Mouse (Mus musculus) left cerebral cortex, adult 9 months (tissue): Measurements from ENCODE around the gene Zmiz1.
A peak's percentile ranks its signal among the peaks of the same experiment; 100 is the strongest.

Experiments used
- DNase-seq, 2 experiments: peaks; one replicate each; pipeline ENCODE4 v3.0.0; 2022; ENCODE audit warnings: low spot score in 2 of 2

The Zmiz1 gene

DNA sequence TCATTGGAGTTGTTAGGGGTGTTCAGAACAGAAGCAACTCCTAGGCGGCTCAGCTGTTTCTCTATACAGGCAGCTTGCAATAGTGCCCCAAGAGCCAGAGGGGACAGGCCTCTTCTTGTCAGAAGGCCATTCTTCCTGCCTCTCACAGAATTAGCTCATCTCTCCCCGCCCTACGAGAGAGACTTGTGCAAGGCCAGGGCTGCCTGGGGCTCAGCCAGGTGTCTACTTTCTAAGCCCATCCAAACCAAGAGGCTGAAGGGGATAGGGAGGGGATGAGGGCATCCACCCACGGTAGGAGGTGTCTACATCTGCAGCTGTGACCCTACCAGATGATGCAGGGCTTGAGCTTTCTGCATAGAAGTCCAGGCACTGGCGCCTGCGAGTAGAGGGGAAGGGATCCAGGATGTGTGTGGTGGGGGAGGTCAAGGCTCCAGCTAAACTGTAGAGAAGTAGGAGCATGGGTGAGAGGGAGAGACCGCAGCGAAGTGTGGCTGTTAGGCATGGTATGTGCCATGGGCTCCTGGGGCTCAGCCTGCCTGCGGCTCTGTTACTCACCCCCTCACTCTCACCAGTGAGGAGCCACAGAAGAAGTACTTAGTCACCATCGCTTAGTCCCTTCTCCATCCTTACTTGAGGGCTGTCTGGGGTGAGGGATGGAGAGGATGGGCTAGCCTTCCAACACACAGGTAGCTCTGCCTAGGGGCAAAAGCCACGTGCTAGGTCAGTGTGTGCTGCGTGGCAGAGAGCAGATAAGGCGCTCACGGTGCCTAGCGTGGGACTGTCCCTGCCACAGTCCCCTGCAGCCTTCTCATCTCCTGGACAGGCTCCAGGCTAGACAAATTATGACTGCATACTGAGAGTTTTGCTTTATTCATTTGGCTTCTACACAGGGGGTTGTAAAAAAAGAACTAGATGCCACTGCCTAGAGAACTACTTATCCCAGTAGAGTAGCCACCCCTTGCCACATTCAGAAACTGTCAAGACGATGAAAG, 130.3 kb downstream of the Zmiz1 start:
- no peak for DNase-seq

- DNase-seq: no peak
Observed at GRCm38 (mm10) chr14:25591000-25591399, 132.0 kb downstream of the Zmiz1 start.

DNA sequence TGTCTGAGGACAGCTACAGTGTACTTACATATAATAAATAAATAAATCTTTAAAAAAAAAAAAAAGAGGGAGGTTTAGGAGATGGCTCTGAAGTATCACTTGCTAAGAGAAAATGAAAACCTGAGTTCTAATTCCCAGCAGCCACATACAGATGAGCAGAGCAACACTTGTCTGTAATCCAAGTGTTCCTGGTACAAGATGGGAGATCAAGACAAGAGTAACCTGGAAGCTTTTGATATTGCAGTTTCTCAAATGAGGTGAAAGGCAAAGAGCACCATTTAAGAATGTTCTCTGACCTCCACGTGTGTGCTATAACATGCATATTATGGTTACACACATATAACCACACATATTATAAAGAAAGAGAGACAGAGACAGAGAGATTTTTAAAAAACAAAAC, 132.4 kb downstream of the Zmiz1 start:
- no peak for DNase-seq

DNA sequence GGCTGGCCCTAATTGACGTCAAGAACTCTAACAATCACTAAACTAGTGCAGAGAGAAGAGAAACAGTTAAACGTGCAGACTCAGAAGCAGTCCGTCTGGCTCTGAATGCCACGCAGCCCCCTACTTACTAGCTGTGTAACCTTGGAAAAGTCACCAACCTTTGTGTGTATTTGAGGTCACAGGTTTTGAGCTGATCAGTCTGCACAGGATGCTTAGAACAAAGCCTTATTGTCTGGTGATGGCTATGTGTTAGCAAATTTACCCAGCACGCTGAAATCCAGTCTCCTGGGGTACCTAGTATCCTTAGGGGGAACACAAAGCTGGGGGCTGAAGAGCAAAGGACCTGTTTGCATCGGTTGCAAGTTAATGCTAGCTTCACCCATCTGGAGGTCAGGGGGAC, 133.5 kb downstream of the Zmiz1 start:
- DNase-seq: no peak

DNA sequence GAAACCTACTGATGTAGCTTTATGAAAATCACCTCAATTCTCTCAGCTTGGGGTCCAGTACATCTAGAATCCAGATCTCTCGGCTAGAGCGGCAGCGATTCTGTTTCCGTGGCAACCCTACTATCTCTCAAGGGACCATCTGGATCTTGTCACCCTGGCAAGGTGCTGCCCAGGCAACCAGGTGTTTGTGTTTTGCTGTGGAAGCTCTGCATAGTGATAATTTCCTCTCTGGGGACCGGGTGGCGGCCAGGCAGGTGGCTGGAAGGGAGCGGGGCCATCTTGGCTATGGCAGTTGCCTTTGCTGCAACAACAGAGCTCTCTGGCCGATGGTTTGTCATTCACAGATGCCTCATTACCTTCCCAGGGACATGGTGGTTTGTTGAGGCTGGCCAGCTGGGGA, 134.9 kb downstream of the Zmiz1 start:
- DNase-seq: no peak

- DNase-seq: no peak
Observed at GRCm38 (mm10) chr14:25594611-25595010, 135.6 kb downstream of the Zmiz1 start.

- DNase-seq: no peak
Observed at GRCm38 (mm10) chr14:25598960-25599359, 140.0 kb downstream of the Zmiz1 start.

- DNase-seq: no peak
Observed at GRCm38 (mm10) chr14:25599934-25600333, 140.9 kb downstream of the Zmiz1 start.

DNA sequence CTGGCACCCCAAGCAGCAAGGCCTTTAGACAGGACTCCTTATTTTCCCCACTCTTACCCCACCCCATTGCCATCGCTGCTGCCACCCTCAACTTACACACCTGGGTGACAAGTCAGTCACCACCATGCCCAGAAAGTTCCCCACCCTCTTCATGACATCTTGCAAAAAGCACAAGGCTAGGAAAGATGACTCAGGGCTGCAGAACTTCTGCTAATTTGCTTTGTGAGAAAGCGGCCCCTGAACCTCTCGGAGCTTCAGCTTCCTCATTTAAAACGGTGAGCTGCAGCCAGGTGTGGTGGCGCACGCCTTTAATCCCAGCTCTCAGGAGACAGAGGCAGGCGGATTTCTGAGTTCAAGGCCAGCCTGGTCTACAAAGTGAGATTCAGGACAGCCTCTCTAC, 141.4 kb downstream of the Zmiz1 start:
- no peak for DNase-seq

DNA sequence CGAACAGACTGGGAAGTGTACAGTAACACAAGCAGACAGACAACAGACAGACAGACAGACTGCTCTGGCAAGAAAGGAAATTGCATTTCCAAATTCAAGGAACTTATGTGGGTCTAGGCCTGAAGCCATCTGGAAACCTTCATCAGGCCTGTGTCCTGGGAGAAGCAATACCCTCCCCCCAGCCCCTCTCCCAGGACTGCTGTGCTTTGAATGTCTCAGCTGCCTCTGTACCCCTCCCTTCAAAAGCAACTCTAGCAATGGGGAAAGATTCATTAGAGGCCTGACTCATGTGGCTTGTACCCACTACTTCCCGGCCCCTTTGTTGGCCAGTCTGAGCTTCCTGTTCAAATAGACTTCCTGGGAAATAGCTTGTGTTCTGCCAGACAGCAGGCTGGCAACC, 142.0 kb downstream of the Zmiz1 start:
- no peak for DNase-seq

- DNase-seq: no peak
Observed at GRCm38 (mm10) chr14:25602018-25602417, 143.0 kb downstream of the Zmiz1 start.

DNA sequence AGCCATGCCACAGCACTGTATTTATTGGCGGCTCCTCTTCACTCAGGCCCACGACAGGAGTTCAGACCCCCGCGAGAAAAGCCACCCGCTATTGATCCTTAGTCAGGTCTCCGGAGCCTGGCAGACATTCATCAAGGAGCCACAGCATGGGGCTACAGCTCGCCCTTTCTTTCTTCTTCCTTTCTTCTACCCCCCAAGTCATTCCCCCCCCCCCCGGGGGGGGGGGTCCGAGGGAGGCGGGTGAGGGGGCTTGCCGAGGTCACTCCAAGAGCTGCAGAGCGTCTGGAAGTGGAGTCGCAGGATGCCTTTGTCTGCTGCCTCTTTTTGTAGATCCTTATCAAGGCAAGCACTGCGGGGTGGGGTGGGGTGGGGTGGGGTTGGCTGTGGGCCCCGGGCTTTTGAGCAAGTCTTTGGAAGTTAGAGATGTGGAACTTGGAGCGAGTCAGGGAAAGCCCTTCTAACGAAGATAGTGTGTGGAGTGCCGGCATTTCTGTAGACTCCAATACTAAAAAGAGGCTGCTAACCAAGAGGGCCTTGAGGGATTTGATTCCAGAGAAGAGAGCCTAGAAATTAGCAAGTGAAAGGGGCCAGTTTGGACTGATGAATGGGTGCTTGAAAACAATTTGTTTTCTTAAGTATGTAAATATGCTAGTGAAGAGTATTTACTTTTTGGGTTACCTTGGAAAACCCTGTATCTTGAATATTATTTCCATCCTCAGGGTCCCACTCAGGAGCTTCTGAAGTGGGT, 145.6 kb downstream of the Zmiz1 start:
- DNase-seq: no peak

DNA sequence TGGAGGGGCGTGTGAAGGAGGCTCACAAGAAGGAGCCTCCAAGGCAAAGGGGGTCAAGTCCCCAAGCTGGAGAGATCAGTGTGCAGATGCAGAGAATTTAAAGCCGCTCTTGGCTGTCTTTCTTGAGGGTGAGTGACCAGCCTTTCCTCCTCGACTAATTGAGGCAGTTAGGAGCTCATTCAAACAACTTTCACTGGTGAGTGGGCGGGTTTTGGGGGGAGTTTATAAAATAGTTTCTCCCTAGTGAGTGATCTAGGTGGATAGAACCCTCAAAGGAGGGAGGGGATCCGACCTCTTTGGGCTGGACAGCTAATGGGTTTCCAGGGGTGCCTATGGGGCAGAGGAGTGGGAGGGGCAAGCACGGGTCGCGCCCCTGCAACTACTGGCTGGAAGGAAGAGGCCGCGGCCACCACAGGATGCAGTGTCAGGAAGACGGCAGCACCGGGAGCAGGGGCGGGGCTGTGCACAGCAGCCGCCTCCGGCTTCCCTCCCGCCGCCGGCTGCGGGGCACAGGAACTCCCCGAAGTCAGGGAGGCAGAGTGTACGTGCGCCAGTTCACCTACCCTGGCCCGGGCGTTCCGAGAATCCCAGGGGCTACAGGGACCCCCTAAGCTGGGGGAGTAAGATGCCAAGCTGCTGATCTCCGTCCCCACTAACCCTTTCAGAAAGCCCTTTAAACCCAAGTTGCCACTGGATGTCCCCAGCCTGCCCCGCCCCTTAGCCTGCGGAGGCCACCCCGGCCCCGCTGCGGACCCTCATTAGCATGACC, 147.6 kb downstream of the Zmiz1 start:
- DNase-seq: no peak

DNA sequence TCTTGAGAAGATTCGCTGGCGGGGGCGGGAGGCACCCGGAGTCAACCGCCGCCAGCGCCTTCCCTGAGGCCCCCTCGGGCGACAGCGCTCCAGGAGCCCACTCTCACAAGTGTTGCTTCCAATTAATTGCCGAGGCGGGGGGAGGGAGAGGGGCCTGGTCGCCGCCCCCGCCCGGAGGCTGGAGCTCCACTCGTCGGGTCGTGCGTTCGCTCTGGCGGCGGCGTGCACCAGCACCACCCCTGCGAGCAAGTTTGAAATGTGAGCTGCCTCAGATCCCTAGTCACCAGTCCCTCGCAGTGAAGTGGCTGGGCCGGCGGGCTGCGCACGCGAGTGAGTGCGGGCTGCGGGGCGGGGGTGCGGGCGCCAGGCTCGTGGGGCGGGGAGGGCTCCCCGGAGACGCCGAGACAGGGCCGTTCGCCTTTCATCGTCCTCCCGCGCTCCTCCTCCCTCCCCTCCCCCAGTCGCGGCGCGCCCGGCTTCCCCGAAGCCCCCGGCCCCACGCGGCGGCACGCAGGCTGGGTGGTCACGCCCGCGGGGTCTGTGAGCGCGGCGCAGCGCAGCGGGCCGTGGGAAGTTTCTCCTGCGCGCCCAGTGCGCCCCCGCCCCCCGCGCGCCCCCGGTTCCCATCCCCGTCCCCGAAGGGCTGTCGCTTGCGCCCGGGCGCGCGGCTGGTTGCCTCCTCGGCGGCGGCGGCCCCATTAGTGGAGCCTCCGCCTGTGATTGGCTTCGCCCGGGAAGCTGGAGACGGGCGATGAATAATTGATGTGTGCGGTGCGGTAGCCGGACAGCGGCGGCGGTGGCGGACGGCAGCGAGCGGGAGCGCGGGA, 148.4 kb downstream of the Zmiz1 start:
- no peak for DNase-seq

DNA sequence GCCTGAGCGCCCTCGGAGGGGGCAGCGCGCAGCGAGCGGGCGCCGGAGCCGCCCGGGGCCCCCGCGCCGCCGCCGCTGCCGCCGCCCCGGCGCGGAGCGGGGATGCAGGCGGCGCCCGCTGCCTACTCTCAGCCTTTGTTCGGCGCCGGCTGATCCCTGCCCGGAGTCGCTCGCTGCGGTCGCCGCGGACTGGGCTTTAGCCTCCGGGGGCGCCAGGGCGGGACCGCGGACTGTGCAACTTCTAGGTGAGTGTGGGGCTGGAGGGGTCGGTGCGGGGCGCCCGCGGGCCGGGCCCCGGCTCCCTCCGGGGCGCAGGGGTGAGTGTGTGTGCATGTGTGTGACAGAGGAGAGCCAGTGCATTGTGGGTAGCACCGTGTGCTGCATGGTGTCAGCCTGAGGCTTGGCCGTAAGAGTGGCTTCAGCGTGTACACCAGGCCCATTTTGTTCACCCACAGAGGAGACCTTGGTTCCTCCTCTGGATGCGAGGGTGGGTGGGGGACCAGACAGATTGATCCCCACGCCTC, 149.0 kb downstream of the Zmiz1 start:
- DNase-seq: peak in 1 of 2 experiments; percentile 75

- no peak for DNase-seq
Observed at GRCm38 (mm10) chr14:25608618-25609017, 149.6 kb downstream of the Zmiz1 start.

GRCm38 (mm10) chr14:25609355-25609754, 150.4 kb downstream of the Zmiz1 start:
- no peak for DNase-seq

DNA sequence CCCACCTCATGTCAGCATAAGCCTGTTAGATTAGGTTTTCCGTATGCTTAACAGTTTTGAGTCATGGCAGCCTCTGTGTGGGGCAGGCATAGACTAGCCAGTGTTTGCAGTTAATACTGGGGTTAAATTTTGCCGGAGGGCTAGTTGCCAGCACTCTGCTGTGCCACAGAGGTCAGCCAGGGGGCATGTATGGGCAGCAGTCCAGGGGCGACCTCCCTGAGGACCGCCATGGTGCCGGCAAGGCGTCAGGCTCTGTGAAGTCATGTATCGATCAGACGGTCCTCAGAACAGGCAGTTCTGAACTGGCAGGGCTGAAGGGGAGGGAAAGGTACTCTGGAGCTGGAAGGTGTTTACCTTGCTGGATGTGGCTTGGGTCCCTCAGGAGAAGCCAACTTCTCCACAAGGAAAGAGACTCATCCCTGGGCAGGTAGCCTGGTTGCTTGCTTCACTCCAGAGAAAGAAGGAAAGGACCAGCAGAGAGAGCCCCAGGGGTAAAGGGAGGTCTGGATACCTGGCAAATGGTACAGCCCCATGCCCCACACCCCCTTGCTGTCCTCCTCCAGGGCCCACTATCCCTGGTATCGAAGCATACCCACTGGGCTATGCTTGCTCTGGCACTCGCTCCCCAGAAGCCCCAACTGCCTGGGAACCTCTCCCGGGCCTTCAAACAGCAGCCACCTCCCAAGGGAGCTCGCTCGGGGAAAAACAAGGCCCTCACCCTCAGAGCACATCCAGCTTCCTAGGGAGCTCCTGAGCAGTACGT, 151.6 kb downstream of the Zmiz1 start:
- no peak for DNase-seq

DNA sequence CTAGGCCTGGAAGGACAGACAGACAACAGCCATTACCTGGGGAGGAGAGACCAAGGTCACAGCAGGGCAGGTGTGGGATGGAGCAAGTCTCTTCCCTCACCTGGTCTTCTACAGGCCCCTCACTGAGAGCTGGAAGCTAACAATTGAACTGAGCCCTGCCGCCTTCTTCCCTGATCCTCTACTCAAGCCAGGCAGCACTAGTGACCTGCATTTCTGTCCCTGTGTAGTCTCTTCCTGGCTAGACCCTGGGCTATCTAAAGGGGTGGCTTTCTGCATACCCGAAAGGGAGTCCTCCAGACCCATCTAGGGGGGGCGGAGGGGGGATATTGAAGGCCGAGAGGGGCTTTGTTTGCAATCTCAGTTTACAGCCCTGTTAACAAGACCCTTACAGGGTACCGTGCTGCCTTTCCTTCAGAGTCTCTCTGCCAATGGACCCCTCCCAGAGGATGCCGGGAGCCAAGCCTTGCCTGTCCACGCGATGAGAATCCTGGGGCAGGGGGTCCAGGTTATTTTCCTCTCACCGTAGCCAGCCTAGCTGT, 152.2 kb downstream of the Zmiz1 start:
- DNase-seq: no peak
